ENCODE assay signal across 22 mouse cellular contexts in the genomic region with DNA sequence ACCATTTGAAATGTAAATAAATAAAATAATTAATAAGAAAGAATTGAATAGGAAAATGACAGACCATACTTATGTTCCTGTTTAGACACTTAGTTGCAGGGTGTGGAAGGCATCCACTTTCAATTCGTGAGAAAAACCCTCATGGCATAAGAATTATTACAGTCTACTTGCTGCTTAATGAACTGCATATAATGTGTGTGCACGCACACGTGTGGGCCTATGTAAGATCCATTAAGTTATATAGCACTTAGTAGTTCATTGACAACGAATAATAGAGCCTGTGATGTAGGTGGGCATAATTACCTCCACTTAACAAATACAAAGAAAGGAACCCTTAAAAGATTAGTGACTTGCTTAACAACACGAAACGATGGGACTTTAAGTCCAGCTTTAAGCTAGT.
DNase-seq lines count a peak whose midpoint lies in the region; ATAC-seq lines count a peak whose summit lies in the region.
"Had no signal": no experiment of that assay in that cellular context is flagged by ENCODE, and none has a peak within 500 bp of the region (broad histone marks: within the 10 kb centered on the region; RNA-seq: fewer than 3 reads in every experiment).

No protein-coding gene starts in this region.

- H3K27me3 ChIP-seq in hindbrain, embryonic 14.5 days (ENCODE audit: control insufficient read depth, insufficient read depth, low read length) = no peaks in the 10 kb centered on the region
- no peaks in the 10 kb centered on the region for H3K27me3 ChIP-seq in hindbrain, embryonic 11.5 days (ENCODE audit: control insufficient read depth, insufficient read depth, low read length)
- H3K27me3 ChIP-seq in neural tube, embryonic 12.5 days (replicated peaks) = no peaks in the 10 kb centered on the region
- H3K27me3 ChIP-seq in neural tube, embryonic 15.5 days (replicated peaks) = no peaks in the 10 kb centered on the region
- no peaks in the 10 kb centered on the region for H3K27me3 ChIP-seq in neural tube, embryonic 14.5 days (ENCODE audit: control insufficient read depth, insufficient read depth, low read length)
- H3K27me3 ChIP-seq: embryonic facial prominence, embryonic 12.5 days; forebrain, embryonic 15.5 days had no signal

- 63% methylated on average over 6 of the region's 6 CpGs for WGBS in hindbrain, embryonic 14.5 days
- WGBS in hindbrain, embryonic 11.5 days = 68% methylated on average over 6 of the region's 6 CpGs
- WGBS in neural tube, embryonic 12.5 days = 23% methylated on average over 6 of the region's 6 CpGs
- WGBS in neural tube, embryonic 15.5 days = 20% methylated on average over 6 of the region's 6 CpGs
- WGBS in neural tube, embryonic 14.5 days = 13% methylated on average over 6 of the region's 6 CpGs

- ATAC-seq in hindbrain, embryonic 14.5 days (ENCODE audit: low FRiP score) = 0 out of 2 replicates have a peak, but pooled peaks have one; percentile 37
- no peak for ATAC-seq in hindbrain, embryonic 11.5 days (ENCODE audit: low FRiP score)
- ATAC-seq in neural tube, embryonic 12.5 days (ENCODE audit: low FRiP score, low read depth) = peak; percentile 37; the same call in 1 of the 2 replicates
- ATAC-seq in neural tube, embryonic 15.5 days (ENCODE audit: low FRiP score) = no peak
- peak; percentile 61; the same call in 1 of the 2 replicates for ATAC-seq in neural tube, embryonic 14.5 days (ENCODE audit: low read depth)
- ATAC-seq: activated CD4-positive, CD25-positive, alpha-beta regulatory T cell, adult 4 months; CD4-positive, CD25-positive, alpha-beta regulatory T cell, adult 4 months; forebrain, embryonic 13.5 days; forebrain, embryonic 15.5 days; Patski had no signal

- H3K27ac ChIP-seq in hindbrain, embryonic 14.5 days = no peak overlapping the region
- no peak overlapping the region for H3K27ac ChIP-seq in hindbrain, embryonic 11.5 days (ENCODE audit: low read depth, low read length)
- no peak overlapping the region for H3K27ac ChIP-seq in neural tube, embryonic 12.5 days
- no peak overlapping the region for H3K27ac ChIP-seq in neural tube, embryonic 15.5 days (replicated peaks)
- H3K27ac ChIP-seq in neural tube, embryonic 14.5 days (ENCODE audit: low read depth, low read length) = no peak overlapping the region
- H3K27ac ChIP-seq: embryonic facial prominence, embryonic 10.5 days; embryonic facial prominence, embryonic 12.5 days; forebrain, embryonic 13.5 days; forebrain, embryonic 15.5 days had no signal

- H3K4me1 ChIP-seq in hindbrain, embryonic 14.5 days (replicated peaks; ENCODE audit: control insufficient read depth, insufficient read depth, low read length) = no peaks in the 10 kb centered on the region
- no peaks in the 10 kb centered on the region for H3K4me1 ChIP-seq in hindbrain, embryonic 11.5 days (replicated peaks; ENCODE audit: control insufficient read depth, insufficient read depth, low read length)
- H3K4me1 ChIP-seq in neural tube, embryonic 12.5 days = no peaks in the 10 kb centered on the region
- no peaks in the 10 kb centered on the region for H3K4me1 ChIP-seq in neural tube, embryonic 15.5 days
- H3K4me1 ChIP-seq in neural tube, embryonic 14.5 days (ENCODE audit: control insufficient read depth, insufficient read depth, low read length) = no peaks in the 10 kb centered on the region
- H3K4me1 ChIP-seq: embryonic facial prominence, embryonic 12.5 days; forebrain, embryonic 13.5 days; forebrain, embryonic 15.5 days had no signal

- H3K4me2 ChIP-seq in hindbrain, embryonic 14.5 days (replicated peaks) = no peak overlapping the region
- no peak overlapping the region for H3K4me2 ChIP-seq in hindbrain, embryonic 11.5 days (replicated peaks; ENCODE audit: low read depth, low read length)
- H3K4me2 ChIP-seq in neural tube, embryonic 12.5 days (replicated peaks) = no peak overlapping the region
- no peak overlapping the region for H3K4me2 ChIP-seq in neural tube, embryonic 15.5 days
- no peak overlapping the region for H3K4me2 ChIP-seq in neural tube, embryonic 14.5 days (ENCODE audit: low read depth, low read length)
- H3K4me2 ChIP-seq: embryonic facial prominence, embryonic 12.5 days; forebrain, embryonic 13.5 days; forebrain, embryonic 15.5 days had no signal

- no peak overlapping the region for H3K4me3 ChIP-seq in hindbrain, embryonic 14.5 days (replicated peaks; ENCODE audit: low read length)
- no peak overlapping the region for H3K4me3 ChIP-seq in hindbrain, embryonic 11.5 days (ENCODE audit: low read depth, low read length)
- H3K4me3 ChIP-seq in neural tube, embryonic 12.5 days = no peak overlapping the region
- H3K4me3 ChIP-seq in neural tube, embryonic 15.5 days (replicated peaks) = no peak overlapping the region
- H3K4me3 ChIP-seq in neural tube, embryonic 14.5 days (ENCODE audit: low read depth, low read length) = no peak overlapping the region
- H3K4me3 ChIP-seq: embryonic facial prominence, embryonic 10.5 days; embryonic facial prominence, embryonic 12.5 days; forebrain, embryonic 13.5 days; forebrain, embryonic 15.5 days had no signal

- no peak for DNase-seq in hindbrain, embryonic 14.5 days (ENCODE audit: low spot score)
- no peak for DNase-seq in hindbrain, embryonic 11.5 days (ENCODE audit: low spot score)
- DNase-seq: adrenal gland, adult 8-10 months; adrenal gland, postnatal 14 days; adrenal gland, postnatal 36 days; B cell, adult 2 months; cerebellum, adult 11-12 months; cerebellum, adult 2 months; cerebellum, adult 9-10 months; cerebellum, postnatal 10 days; cerebellum, postnatal 25 days had no signal

- no peak overlapping the region for H3K9ac ChIP-seq in hindbrain, embryonic 14.5 days
- no peak overlapping the region for H3K9ac ChIP-seq in hindbrain, embryonic 11.5 days (ENCODE audit: low read depth, low read length)
- no peak overlapping the region for H3K9ac ChIP-seq in neural tube, embryonic 12.5 days
- H3K9ac ChIP-seq in neural tube, embryonic 15.5 days (replicated peaks) = no peak overlapping the region
- H3K9ac ChIP-seq in neural tube, embryonic 14.5 days (replicated peaks; ENCODE audit: low read depth, low read length) = no peak overlapping the region
- H3K9ac ChIP-seq: embryonic facial prominence, embryonic 12.5 days; forebrain, embryonic 13.5 days; forebrain, embryonic 15.5 days had no signal

- no peaks in the 10 kb centered on the region for H3K36me3 ChIP-seq in hindbrain, embryonic 14.5 days (replicated peaks; ENCODE audit: control insufficient read depth, insufficient read depth)
- H3K36me3 ChIP-seq in hindbrain, embryonic 11.5 days (ENCODE audit: control insufficient read depth, insufficient read depth, low read length) = no peaks in the 10 kb centered on the region
- H3K36me3 ChIP-seq in neural tube, embryonic 12.5 days = no peaks in the 10 kb centered on the region
- H3K36me3 ChIP-seq in neural tube, embryonic 15.5 days = no peaks in the 10 kb centered on the region
- no peaks in the 10 kb centered on the region for H3K36me3 ChIP-seq in neural tube, embryonic 14.5 days (ENCODE audit: control insufficient read depth, insufficient read depth, low read length)
- H3K36me3 ChIP-seq: embryonic facial prominence, embryonic 10.5 days; embryonic facial prominence, embryonic 12.5 days; forebrain, embryonic 15.5 days; G1E had no signal

- no peaks in the 10 kb centered on the region for H3K9me3 ChIP-seq in hindbrain, embryonic 14.5 days (ENCODE audit: control insufficient read depth, low read length)
- no peaks in the 10 kb centered on the region for H3K9me3 ChIP-seq in hindbrain, embryonic 11.5 days (ENCODE audit: control insufficient read depth, low read length)
- no peaks in the 10 kb centered on the region for H3K9me3 ChIP-seq in neural tube, embryonic 12.5 days
- H3K9me3 ChIP-seq in neural tube, embryonic 15.5 days (replicated peaks) = no peaks in the 10 kb centered on the region
- H3K9me3 ChIP-seq in neural tube, embryonic 14.5 days (ENCODE audit: control insufficient read depth, low read length) = no peaks in the 10 kb centered on the region
- H3K9me3 ChIP-seq: embryonic facial prominence, embryonic 10.5 days; embryonic facial prominence, embryonic 12.5 days; forebrain, embryonic 13.5 days; forebrain, embryonic 15.5 days; G1E had no signal

Comparison
In these comparisons a context has a peak if more than half of its experiments do, and no peak if none do; other contexts are left out.
1. ATAC-seq: peak in hindbrain, embryonic 14.5 days (single experiment), neural tube, embryonic 12.5 days (single experiment) and neural tube, embryonic 14.5 days (single experiment); none in hindbrain, embryonic 11.5 days (single experiment) and neural tube, embryonic 15.5 days (single experiment).